In the genomic region with DNA sequence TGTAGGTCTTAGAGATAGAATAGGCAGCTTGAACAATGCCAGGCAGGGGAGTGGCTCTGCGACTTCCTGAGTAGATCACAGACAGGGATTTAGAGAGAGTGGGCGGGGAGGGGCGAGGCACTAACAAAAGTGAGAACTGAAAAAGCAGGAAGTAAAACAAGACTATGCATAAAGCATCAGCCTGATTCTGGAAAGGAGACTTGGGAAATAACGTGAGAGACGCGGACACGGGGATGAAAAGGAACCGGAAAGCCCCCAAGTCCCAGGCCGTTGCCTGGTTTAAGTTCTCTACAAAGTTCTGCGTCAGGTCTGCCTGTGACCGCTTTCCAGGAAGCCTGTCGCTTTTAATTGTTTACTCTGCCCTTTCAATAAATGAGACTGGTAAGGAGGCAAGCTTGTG, we compare ENCODE assay signal across 8 mouse cellular contexts.
A peak's percentile ranks its signal among the peaks of the same experiment; 100 is the strongest.
DNase-seq lines count a peak whose midpoint lies in the region; ATAC-seq and TF ChIP-seq lines count a peak whose summit lies in the region.

No protein-coding gene starts in this region.

- H3K4me3 ChIP-seq in intestine, embryonic 16.5 days (ENCODE audit: low read length), result peak overlapping the region; percentile 36
- H3K4me3 ChIP-seq in lung, adult 2 months (replicated peaks; ENCODE audit: extremely low read depth, low read depth, low read length), result peak overlapping the region; percentile 58
- H3K4me3 ChIP-seq in neural tube, embryonic 15.5 days (replicated peaks), result no peak overlapping the region

- TF ChIP-seq POLR2A in lung, adult 2 months (IDR thresholded peaks at IDR 0.05; ENCODE audit: borderline replicate concordance, extremely low read depth, low read depth, low read length), result no peak

- peak overlapping the region; percentile 50 for H3K4me2 ChIP-seq in intestine, embryonic 16.5 days (ENCODE audit: low read depth, low read length)
- H3K4me2 ChIP-seq in neural tube, embryonic 15.5 days, result peak overlapping the region; percentile 31

- H3K36me3 ChIP-seq in intestine, embryonic 16.5 days (ENCODE audit: control insufficient read depth, insufficient read depth, low read length), result no peaks in the 10 kb centered on the region
- H3K36me3 ChIP-seq in neural tube, embryonic 15.5 days, result no peaks in the 10 kb centered on the region

- TF ChIP-seq CTCF in lung, adult 2 months (IDR thresholded peaks at IDR 0.05; ENCODE audit: insufficient read depth, low read length), result no peak

- H3K27ac ChIP-seq in intestine, embryonic 16.5 days (ENCODE audit: low read length), result no peak overlapping the region
- no peak overlapping the region for H3K27ac ChIP-seq in neural tube, embryonic 15.5 days (replicated peaks)

- H3K27me3 ChIP-seq in intestine, embryonic 16.5 days (replicated peaks; ENCODE audit: control insufficient read depth, insufficient read depth, low read length), result no peaks in the 10 kb centered on the region
- H3K27me3 ChIP-seq in neural tube, embryonic 15.5 days (replicated peaks), result no peaks in the 10 kb centered on the region

- H3K9ac ChIP-seq in intestine, embryonic 16.5 days (ENCODE audit: low read depth, low read length), result peak overlapping the region; percentile 45
- H3K9ac ChIP-seq in neural tube, embryonic 15.5 days (replicated peaks), result no peak overlapping the region

- H3K9me3 ChIP-seq in intestine, embryonic 16.5 days (ENCODE audit: control insufficient read depth, low read length), result no peaks in the 10 kb centered on the region; the same call in 1 of the 2 replicates
- no peaks in the 10 kb centered on the region for H3K9me3 ChIP-seq in neural tube, embryonic 15.5 days (replicated peaks)

- 14% methylated on average over 12 of the region's 12 CpGs for WGBS in intestine, embryonic 16.5 days
- 7% methylated on average over 12 of the region's 12 CpGs for WGBS in lung, adult 2 months
- 26% methylated on average over 12 of the region's 12 CpGs for WGBS in neural tube, embryonic 15.5 days

- ATAC-seq in activated CD4-positive, CD25-positive, alpha-beta regulatory T cell, adult 4 months, result peak; percentile 96
- peak; percentile 73 for ATAC-seq in intestine, embryonic 16.5 days
- ATAC-seq in neural tube, embryonic 15.5 days (ENCODE audit: low FRiP score), result no peak

- peak; percentile 42 for DNase-seq in 416B (ENCODE audit: low read depth)
- peak; percentile 97 for DNase-seq in heart, adult 11 months
- peak; percentile 38 for DNase-seq in lung, adult 2 months
- DNase-seq in cerebellum, postnatal 14 days, result no peak
- DNase-seq in frontal cortex, postnatal 25 days (ENCODE audit: low spot score in 2 of 2), result no peak

- no peaks in the 10 kb centered on the region for H3K4me1 ChIP-seq in intestine, embryonic 16.5 days (ENCODE audit: control insufficient read depth, insufficient read depth, low read length)
- peaks cover 7% of the 10 kb centered on the region for H3K4me1 ChIP-seq in lung, adult 2 months (ENCODE audit: control insufficient read depth, insufficient read depth, low read length)
- H3K4me1 ChIP-seq in neural tube, embryonic 15.5 days, result peaks cover 5% of the 10 kb centered on the region; the same call in 1 of the 2 replicates

Comparison
In these comparisons a context has a peak if more than half of its experiments do, and no peak if none do; other contexts are left out.
1. DNase-seq: peak in 416B (single experiment), heart, adult 11 months (single experiment) and lung, adult 2 months (single experiment); none in cerebellum, postnatal 14 days (0 of 2) and frontal cortex, postnatal 25 days (0 of 2).